Mouse (Mus musculus) hindbrain, postnatal 0 days (tissue): ENCODE results near the gene Tada1. TPM values are rescaled to one million over a fixed set of nuclear protein-coding genes. Genes with fewer than 3 reads are reported as not detected.

Experiments
- ATAC-seq: fragments of 200-750 bp; cut with Nextera tagmentation; 2 replicates; pipeline ENCODE4 v1.8.0; 2017; ENCODE audit warnings: mild to moderate bottlenecking, moderate TSS enrichment, moderate library complexity
- DNase-seq: peaks from one replicate; pipeline ENCODE4 v3.0.0-alpha.2; 2015; ENCODE audit warnings: low spot score
- H3K27ac ChIP-seq: fragments of 300-500 bp; sonication (generic); 2 replicates; pipeline ENCODE4 v1.5.1; 2014; ENCODE audit warnings: mild to moderate bottlenecking
- H3K27me3 ChIP-seq: fragments of 300-500 bp; sonication (generic); 2 replicates; pipeline ENCODE4 v1.6.1; 2014; ENCODE audit warnings: low read length, mixed read lengths; ENCODE audit not compliant: insufficient read depth
- H3K36me3 ChIP-seq: fragments of 300-500 bp; sonication (generic); 2 replicates; pipeline ENCODE4 v1.6.1; 2014; ENCODE audit warnings: low read length, mixed read lengths; ENCODE audit not compliant: insufficient read depth
- H3K4me1 ChIP-seq: fragments of 300-500 bp; sonication (generic); 2 replicates; pipeline ENCODE4 v1.6.1; 2014; ENCODE audit warnings: antibody characterized with exemption, low read length, mixed read lengths; ENCODE audit not compliant: insufficient read depth
- H3K4me2 ChIP-seq: fragments of 300-500 bp; sonication (generic); 2 replicates; pipeline ENCODE4 v1.6.1; 2014; ENCODE audit warnings: low read depth, mild to moderate bottlenecking, low read length, moderate library complexity, mixed read lengths
- H3K4me3 ChIP-seq: fragments of 300-500 bp; sonication (generic); 2 replicates; pipeline ENCODE4 v1.5.1; 2014; ENCODE audit warnings: low read length
- H3K9ac ChIP-seq: fragments of 300-500 bp; sonication (generic); replicated peaks from 2 replicates; pipeline ENCODE4 v1.6.1; 2014; ENCODE audit warnings: mild to moderate bottlenecking, low read length, moderate library complexity, mixed read lengths
- H3K9me3 ChIP-seq: fragments of 300-500 bp; sonication (generic); 2 replicates; pipeline ENCODE4 v1.6.1; 2016; ENCODE audit warnings: low read length, mixed read lengths
- CTCF ChIP-seq: IDR thresholded peaks from 2 replicates; pipeline ENCODE4 v1.5.1; 2016; ENCODE audit warnings: antibody characterized with exemption, control low read depth, low read depth
- WGBS: fragments of 180-500 bp; shearing (Covaris S2); extraction: QIAGEN DNeasy Blood & Tissue Kit; methylation state at CpG from one replicate; pipeline ENCODE4 v1.1.7; 2014; 5-methylcytosine and 5-hydroxymethylcytosine counted together
- polyA plus RNA-seq: library from polyadenylated mRNA; unstranded; fragments of >200 nt; fragmentation: Nextera tagmentation; extraction: Ambion mirVana; gene quantifications from 2 replicates; pipeline ENCODE4 v1.2.1, GENCODE M21; 2015
- total RNA-seq: library from RNA; depleted of rRNA; stranded (reverse); fragments of >200 nt; gene quantifications from 2 replicates; pipeline ENCODE4 v1.2.3, GENCODE M21; 2014

Gene Tada1
- total and polyA plus RNA-seq, 2 experiments from 2014 or later, result 51.5 to 52.7 TPM

DNA sequence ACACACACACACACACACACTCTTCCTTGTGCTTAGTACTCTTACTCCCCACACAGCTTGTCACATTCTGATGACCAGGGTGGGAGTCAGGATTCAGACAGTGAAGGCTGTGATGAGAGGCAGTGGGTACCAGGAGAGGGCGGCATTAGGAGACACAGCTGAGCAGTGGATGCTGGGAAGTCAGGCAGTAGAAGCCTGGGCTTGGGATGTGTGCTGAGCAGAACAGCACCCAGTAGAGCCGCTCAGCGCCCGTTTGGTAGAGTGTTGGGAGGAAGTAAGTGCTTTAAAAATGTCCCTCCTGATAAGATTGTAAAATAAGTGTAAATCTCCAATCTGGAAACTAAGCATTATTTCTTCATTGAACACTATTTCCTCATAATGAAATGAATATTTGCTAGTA, 3.7 kb downstream of the Tada1 start:
- no peak overlapping the region for H3K9ac ChIP-seq
- H3K27ac ChIP-seq, result no peak overlapping the region
- no peak for DNase-seq
- TF ChIP-seq CTCF, result 0 out of 2 replicates have a peak, but pooled peaks have one; percentile 2
- no peak overlapping the region for H3K4me3 ChIP-seq
- no peak overlapping the region for H3K4me2 ChIP-seq
- whole genome bisulfite sequencing, result 84% methylated on average over 4 of the region's 4 CpGs
- H3K9me3 ChIP-seq, result no peaks in the 10 kb centered on the region
- ATAC-seq, result no peak
- peaks cover 30% of the 10 kb centered on the region for H3K36me3 ChIP-seq
- peaks cover 13% of the 10 kb centered on the region for H3K4me1 ChIP-seq
- H3K27me3 ChIP-seq, result no peaks in the 10 kb centered on the region

- Histone ChIP-seq H3K36me3 (peaks cover 48% of the 10 kb centered on the region), H3K9me3 (no peaks in the 10 kb centered on the region), H3K9ac (no peak overlapping the region), H3K27ac (no peak overlapping the region), H3K4me1 (peaks cover 13% of the 10 kb centered on the region), H3K4me3 (no peak overlapping the region), H3K27me3 (no peaks in the 10 kb centered on the region), H3K4me2 (no peak overlapping the region)
- DNase-seq (no peak), ATAC-seq (no peak)
- whole genome bisulfite sequencing, result 87% methylated on average over 10 of the region's 10 CpGs
- TF ChIP-seq CTCF, result no peak
Measured at GRCm38 (mm10) chr1:166384614-166385013, 5.7 kb downstream of the Tada1 start.

DNA sequence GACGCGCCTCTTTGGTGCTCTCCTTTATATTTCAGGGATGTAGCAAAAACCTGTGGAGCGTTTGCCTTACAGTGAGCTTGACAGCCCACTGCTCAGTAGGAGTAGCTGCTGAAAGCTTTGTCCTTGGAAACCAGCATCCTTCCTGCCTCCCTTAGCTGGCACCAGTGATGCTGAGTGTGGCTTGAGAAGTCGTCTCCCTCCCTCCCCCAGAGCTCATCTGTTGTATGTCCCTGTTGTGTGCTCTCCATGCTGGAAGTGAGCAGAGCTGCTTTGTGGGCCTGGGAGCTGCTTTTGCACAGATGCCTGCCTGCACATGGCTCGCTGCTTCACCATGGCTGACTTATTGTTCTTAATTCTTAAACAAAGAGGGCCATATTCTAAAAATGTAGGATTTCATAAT, 6.5 kb downstream of the Tada1 start:
- DNase-seq, result no peak
- ATAC-seq, result no peak
- Histone ChIP-seq H3K9ac (0 out of 2 replicates have a peak overlapping the region, but pooled peaks have one; percentile 5), H3K9me3 (no peaks in the 10 kb centered on the region), H3K27me3 (no peaks in the 10 kb centered on the region), H3K36me3 (peaks cover 56% of the 10 kb centered on the region), H3K4me1 (peaks cover 12% of the 10 kb centered on the region), H3K27ac (no peak overlapping the region), H3K4me2 (no peak overlapping the region), H3K4me3 (no peak overlapping the region)
- no peak for TF ChIP-seq CTCF
- 77% methylated on average over 5 of the region's 5 CpGs for WGBS

DNA sequence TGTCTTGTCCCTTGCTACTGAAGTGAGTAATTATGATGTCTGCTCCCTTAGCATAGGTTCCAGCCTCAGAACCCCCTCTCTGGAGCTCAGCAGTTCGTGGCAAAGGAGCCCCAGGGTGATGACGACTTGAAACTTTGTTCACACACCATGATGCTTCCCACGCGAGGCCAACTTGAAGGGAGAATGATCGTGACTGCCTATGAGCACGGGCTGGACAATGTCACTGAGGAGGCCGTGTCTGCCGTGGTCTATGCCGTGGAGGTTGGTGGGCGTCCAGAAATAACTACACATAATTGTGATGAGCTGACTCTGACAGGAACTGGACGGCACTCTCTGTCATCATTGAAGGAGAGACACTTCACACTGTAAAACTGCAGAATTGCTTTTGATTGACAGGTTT, 9.6 kb downstream of the Tada1 start:
- no peak for DNase-seq
- no peak overlapping the region for H3K4me3 ChIP-seq
- no peak overlapping the region for H3K9ac ChIP-seq
- H3K27me3 ChIP-seq, result no peaks in the 10 kb centered on the region
- WGBS, result 93% methylated on average over 11 of the region's 11 CpGs
- no peaks in the 10 kb centered on the region for H3K4me1 ChIP-seq
- H3K27ac ChIP-seq, result no peak overlapping the region
- no peaks in the 10 kb centered on the region for H3K9me3 ChIP-seq
- H3K4me2 ChIP-seq, result no peak overlapping the region
- peaks cover 73% of the 10 kb centered on the region for H3K36me3 ChIP-seq
- TF ChIP-seq CTCF, result no peak
- ATAC-seq, result no peak

DNA sequence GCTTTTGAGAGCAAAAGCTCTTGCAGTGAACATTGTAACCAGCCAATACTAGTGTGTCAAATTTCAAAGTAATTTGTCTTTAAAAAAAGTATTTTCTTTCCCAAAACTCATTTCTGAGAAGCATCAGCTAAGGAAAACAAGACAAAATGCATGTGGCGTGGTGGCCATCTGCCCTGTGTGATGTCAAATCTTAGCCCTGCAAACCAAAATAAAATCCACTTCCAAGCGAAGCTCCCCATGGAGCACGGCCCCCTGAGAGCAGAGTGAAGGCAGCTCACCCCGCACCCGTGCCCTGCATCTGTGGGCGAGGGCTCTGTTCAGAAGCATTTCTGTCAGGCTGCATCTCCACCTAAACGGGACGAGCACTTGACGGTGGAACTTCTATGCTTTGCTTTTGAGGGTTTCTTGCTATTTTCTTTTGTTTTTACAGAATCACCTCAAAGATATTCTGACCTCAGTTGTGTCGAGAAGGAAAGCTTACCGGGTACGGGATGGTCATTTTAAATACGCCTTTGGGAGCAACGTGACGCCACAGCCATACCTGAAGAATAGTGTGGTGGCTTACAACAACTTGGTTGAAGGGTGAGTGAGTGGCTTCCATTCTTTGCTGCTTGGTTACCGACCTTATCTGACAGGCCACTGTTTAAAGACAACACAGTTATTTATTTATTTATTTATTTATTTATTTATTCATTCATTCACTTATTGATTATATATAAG, 10.7 kb downstream of the Tada1 start:
- H3K9ac ChIP-seq, result no peak overlapping the region
- H3K9me3 ChIP-seq, result no peaks in the 10 kb centered on the region
- no peaks in the 10 kb centered on the region for H3K4me1 ChIP-seq
- DNase-seq (no peak), ATAC-seq (no peak)
- no peaks in the 10 kb centered on the region for H3K27me3 ChIP-seq
- H3K27ac ChIP-seq, result no peak overlapping the region
- no peak overlapping the region for H3K4me2 ChIP-seq
- 92% methylated on average over 16 of the region's 16 CpGs for WGBS
- no peak for TF ChIP-seq CTCF
- peaks cover 70% of the 10 kb centered on the region for H3K36me3 ChIP-seq
- no peak overlapping the region for H3K4me3 ChIP-seq

- DNase-seq, result no peak
Measured at GRCm38 (mm10) chr1:166391671-166392070, 12.8 kb downstream of the Tada1 start.

GRCm38 (mm10) chr1:166394770-166395169, 15.9 kb downstream of the Tada1 start:
- TF ChIP-seq CTCF, result no peak
- Histone ChIP-seq H3K4me2 (no peak overlapping the region), H3K9ac (no peak overlapping the region), H3K27ac (no peak overlapping the region), H3K9me3 (no peaks in the 10 kb centered on the region), H3K4me3 (no peak overlapping the region), H3K27me3 (no peaks in the 10 kb centered on the region), H3K36me3 (peaks cover 61% of the 10 kb centered on the region), H3K4me1 (no peaks in the 10 kb centered on the region)
- ATAC-seq (no peak), DNase-seq (no peak)
- WGBS, result 72% methylated on average over 4 of the region's 4 CpGs

More at GRCm38 (mm10) chr1:166391671-166392070, 12.8 kb downstream of the Tada1 start:
- no peak overlapping the region for H3K4me2 ChIP-seq
- no peak overlapping the region for H3K4me3 ChIP-seq
- H3K9me3 ChIP-seq, result no peaks in the 10 kb centered on the region
- H3K27me3 ChIP-seq, result no peaks in the 10 kb centered on the region
- H3K36me3 ChIP-seq, result peaks cover 64% of the 10 kb centered on the region
- TF ChIP-seq CTCF, result no peak
- H3K4me1 ChIP-seq, result no peaks in the 10 kb centered on the region
- no peak for ATAC-seq
- H3K27ac ChIP-seq, result no peak overlapping the region
- no peak overlapping the region for H3K9ac ChIP-seq
- 93% methylated on average over 6 of the region's 6 CpGs for WGBS
